Mouse (Mus musculus) telencephalon, adult 2 months (tissue): ENCODE measurements around the gene 6030445D17Rik.

Experiments
- DNase-seq: peaks from one replicate; pipeline ENCODE4 v3.0.0-alpha.2; 2011; ENCODE audit warnings: low read depth, low spot score

6030445D17Rik gene

GRCm38 (mm10) chr4:136462086-136462838 is at the start of gene 6030445D17Rik:
Gene 6030445D17Rik, plus strand, starts transcription at chr4:136462250.
- no peak for DNase-seq

GRCm38 (mm10) chr4:136415477-136415876 is 46.6 kb upstream of the 6030445D17Rik start:
- no peak for DNase-seq

- DNase-seq, result no peak
Measured at GRCm38 (mm10) chr4:136418962-136419361, 43.1 kb upstream of the 6030445D17Rik start.

GRCm38 (mm10) chr4:136419386-136419785 is 42.7 kb upstream of the 6030445D17Rik start:
- no peak for DNase-seq

- DNase-seq, result no peak
Measured at GRCm38 (mm10) chr4:136423224-136423623, 38.8 kb upstream of the 6030445D17Rik start, which contains the start of gene Htr1d. Gene Htr1d, plus strand, starts transcription at chr4:136423524.

GRCm38 (mm10) chr4:136424120-136424999 is 37.7 kb upstream of the 6030445D17Rik start:
- DNase-seq, result no peak

- DNase-seq, result no peak
Measured at GRCm38 (mm10) chr4:136425000-136425288, 37.1 kb upstream of the 6030445D17Rik start.

GRCm38 (mm10) chr4:136430609-136431375 is 31.3 kb upstream of the 6030445D17Rik start:
- no peak for DNase-seq

- DNase-seq, result no peak
Measured at GRCm38 (mm10) chr4:136431376-136431693, 30.7 kb upstream of the 6030445D17Rik start.

GRCm38 (mm10) chr4:136434029-136434428 is 28.0 kb upstream of the 6030445D17Rik start:
- DNase-seq, result no peak

- no peak for DNase-seq
Measured at GRCm38 (mm10) chr4:136439106-136439505, 22.9 kb upstream of the 6030445D17Rik start.

- no peak for DNase-seq
Measured at GRCm38 (mm10) chr4:136441354-136442043, 20.6 kb upstream of the 6030445D17Rik start.

GRCm38 (mm10) chr4:136444561-136444960 is 17.5 kb upstream of the 6030445D17Rik start:
- DNase-seq, result no peak

- no peak for DNase-seq
Measured at GRCm38 (mm10) chr4:136449795-136450194, 12.3 kb upstream of the 6030445D17Rik start.

- no peak for DNase-seq
Measured at GRCm38 (mm10) chr4:136450271-136450670, 11.8 kb upstream of the 6030445D17Rik start.

- DNase-seq, result no peak
Measured at GRCm38 (mm10) chr4:136451564-136451963, 10.5 kb upstream of the 6030445D17Rik start.

- DNase-seq, result no peak
Measured at GRCm38 (mm10) chr4:136452286-136452685, 9.8 kb upstream of the 6030445D17Rik start.

GRCm38 (mm10) chr4:136452792-136453191 is 9.3 kb upstream of the 6030445D17Rik start:
- DNase-seq, result no peak

GRCm38 (mm10) chr4:136454850-136455260 is 7.2 kb upstream of the 6030445D17Rik start:
- DNase-seq, result no peak

- DNase-seq, result no peak
Measured at GRCm38 (mm10) chr4:136456516-136457218, 5.4 kb upstream of the 6030445D17Rik start.

GRCm38 (mm10) chr4:136458276-136458675 is 3.8 kb upstream of the 6030445D17Rik start:
- no peak for DNase-seq
